Mouse (Mus musculus) liver, adult 2 months (tissue): Measurements from ENCODE around the gene Ift52.
A peak's percentile ranks its signal among the peaks of the same experiment; 100 is the strongest.

ENCODE experiments used
- CTCF ChIP-seq: fragments of 200-500 bp; IDR thresholded peaks from 2 replicates; pipeline ENCODE4 v1.5.1; 2011; ENCODE audit warnings: low read depth, low read length, control low read depth
- POLR2A ChIP-seq: fragments of 200-500 bp; IDR thresholded peaks from 2 replicates; pipeline ENCODE4 v1.6.1; 2011; ENCODE audit warnings: low read length, control low read depth; ENCODE audit not compliant: insufficient read depth; ENCODE audit errors: extremely low read depth

- TF ChIP-seq CTCF = peak; percentile 76
- no peak for TF ChIP-seq POLR2A
These were observed 18.5 kb upstream of the Ift52 start for GRCm38 (mm10) chr2:162998528-162999230.
